Mouse (Mus musculus): Measurements from ENCODE around the gene Magi1. TPM values are rescaled to one million over a fixed set of nuclear protein-coding genes. Genes with fewer than 3 reads are reported as not detected.

The Magi1 gene
- polyA plus RNA-seq, 1 experiment, result 158 TPM

GRCm38 (mm10) chr6:93716686-93717625 is 566.8 kb downstream of the Magi1 start:
- H3K4me3 ChIP-seq (ENCODE audit: insufficient read depth, low read depth, low read length), result peak overlapping the region; percentile 41
- TF ChIP-seq CTCF (IDR thresholded peaks at IDR 0.05; ENCODE audit: insufficient read depth, low read depth, low read length), result no peak
- no peak for TF ChIP-seq POLR2A (IDR thresholded peaks at IDR 0.05; ENCODE audit: insufficient read depth, low read depth, low read length)
- peaks cover 22% of the 10 kb centered on the region for H3K4me1 ChIP-seq (ENCODE audit: control insufficient read depth, insufficient read depth, low read length)
- WGBS, result 14% methylated on average over 24 of the region's 24 CpGs
- H3K27ac ChIP-seq (ENCODE audit: insufficient read depth, low read depth, low read length), result no peak overlapping the region

- WGBS, result 33% methylated on average over 24 of the region's 24 CpGs
- H3K4me3 ChIP-seq (ENCODE audit: insufficient read depth, low read depth, low read length), result peak overlapping the region; percentile 16
- H3K27ac ChIP-seq (ENCODE audit: insufficient read depth, low read depth, low read length), result peak overlapping the region; percentile 18; the same call in 1 of the 2 replicates
- no peak for TF ChIP-seq POLR2A (IDR thresholded peaks at IDR 0.05; ENCODE audit: insufficient read depth, low read depth, low read length)
- TF ChIP-seq CTCF (IDR thresholded peaks at IDR 0.05; ENCODE audit: insufficient read depth, low read depth, low read length), result no peak
- peaks cover 22% of the 10 kb centered on the region for H3K4me1 ChIP-seq (ENCODE audit: control insufficient read depth, insufficient read depth, low read length)
Measured at GRCm38 (mm10) chr6:93715181-93716180, 568.2 kb downstream of the Magi1 start.

GRCm38 (mm10) chr6:93704350-93704749 is 579.4 kb downstream of the Magi1 start:
- no peak for TF ChIP-seq CTCF (IDR thresholded peaks at IDR 0.05; ENCODE audit: insufficient read depth, low read depth, low read length)
- no peak for TF ChIP-seq POLR2A (IDR thresholded peaks at IDR 0.05; ENCODE audit: insufficient read depth, low read depth, low read length)
- peaks cover 6% of the 10 kb centered on the region; the same call in 1 of the 2 replicates for H3K4me1 ChIP-seq (ENCODE audit: control insufficient read depth, insufficient read depth, low read length)
- H3K4me3 ChIP-seq (ENCODE audit: insufficient read depth, low read depth, low read length), result no peak overlapping the region
- WGBS, result 69% methylated on average over 5 of the region's 5 CpGs
- H3K27ac ChIP-seq (ENCODE audit: insufficient read depth, low read depth, low read length), result no peak overlapping the region

- H3K4me1 ChIP-seq (ENCODE audit: control insufficient read depth, insufficient read depth, low read length), result peaks cover 10% of the 10 kb centered on the region
- no peak overlapping the region for H3K4me3 ChIP-seq (ENCODE audit: insufficient read depth, low read depth, low read length)
- no peak for TF ChIP-seq POLR2A (IDR thresholded peaks at IDR 0.05; ENCODE audit: insufficient read depth, low read depth, low read length)
- TF ChIP-seq CTCF (IDR thresholded peaks at IDR 0.05; ENCODE audit: insufficient read depth, low read depth, low read length), result no peak
- no peak overlapping the region for H3K27ac ChIP-seq (ENCODE audit: insufficient read depth, low read depth, low read length)
- 68% methylated on average over 13 of the region's 13 CpGs for WGBS
Measured at GRCm38 (mm10) chr6:93699436-93699835, 584.3 kb downstream of the Magi1 start.

DNA sequence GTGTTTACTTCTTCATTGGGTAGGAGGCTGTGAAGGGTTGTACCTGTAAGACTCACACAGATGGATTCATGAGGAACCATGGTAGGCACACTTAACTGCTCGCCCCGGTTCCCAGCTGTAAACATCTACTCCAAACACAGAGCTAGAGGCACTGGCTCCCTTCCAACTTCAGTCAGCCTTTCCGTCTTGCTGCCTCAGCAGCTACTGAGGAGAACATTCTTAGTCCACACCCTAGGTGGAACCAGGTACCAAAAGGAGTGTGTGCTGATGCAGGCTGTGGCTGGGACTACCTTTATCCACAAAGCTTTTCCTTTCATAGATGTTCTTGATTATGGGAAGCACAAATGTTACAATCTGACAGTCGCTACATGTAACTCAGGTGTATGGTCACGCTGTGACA is 585.8 kb downstream of the Magi1 start:
- no peak overlapping the region for H3K4me3 ChIP-seq (ENCODE audit: insufficient read depth, low read depth, low read length)
- no peak overlapping the region for H3K27ac ChIP-seq (ENCODE audit: insufficient read depth, low read depth, low read length)
- H3K4me1 ChIP-seq (ENCODE audit: control insufficient read depth, insufficient read depth, low read length), result peaks cover 10% of the 10 kb centered on the region
- no peak for TF ChIP-seq POLR2A (IDR thresholded peaks at IDR 0.05; ENCODE audit: insufficient read depth, low read depth, low read length)
- no peak for TF ChIP-seq CTCF (IDR thresholded peaks at IDR 0.05; ENCODE audit: insufficient read depth, low read depth, low read length)
- WGBS, result 57% methylated on average over 5 of the region's 5 CpGs

DNA sequence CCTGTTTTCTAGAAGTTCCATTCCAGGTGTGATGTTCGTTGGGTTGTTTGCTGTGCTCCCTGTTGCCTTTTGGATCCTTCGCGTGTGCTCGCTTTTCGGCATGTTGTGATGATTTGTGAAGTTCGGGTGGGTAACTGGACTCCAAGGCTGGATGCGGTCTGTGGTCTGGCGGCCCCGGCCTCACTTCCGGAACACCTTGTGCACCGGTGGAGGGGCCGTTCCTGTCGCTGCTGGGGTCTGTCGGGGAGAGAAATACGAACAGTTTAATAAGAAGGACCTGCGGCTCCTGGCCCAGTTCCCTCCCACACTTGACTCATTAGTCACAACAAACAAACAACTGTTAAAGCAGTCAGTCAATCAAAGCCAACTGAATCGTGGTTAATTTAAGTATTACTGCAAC is 605.0 kb downstream of the Magi1 start:
- Histone ChIP-seq H3K4me1 (ENCODE audit: control insufficient read depth, insufficient read depth, low read length) (no peaks in the 10 kb centered on the region), H3K27ac (ENCODE audit: insufficient read depth, low read depth, low read length) (no peak overlapping the region), H3K4me3 (ENCODE audit: insufficient read depth, low read depth, low read length) (no peak overlapping the region)
- 79% methylated on average over 17 of the region's 17 CpGs for WGBS
- TF ChIP-seq POLR2A (IDR thresholded peaks at IDR 0.05; ENCODE audit: insufficient read depth, low read depth, low read length) (no peak), CTCF (IDR thresholded peaks at IDR 0.05; ENCODE audit: insufficient read depth, low read depth, low read length) (no peak)

DNA sequence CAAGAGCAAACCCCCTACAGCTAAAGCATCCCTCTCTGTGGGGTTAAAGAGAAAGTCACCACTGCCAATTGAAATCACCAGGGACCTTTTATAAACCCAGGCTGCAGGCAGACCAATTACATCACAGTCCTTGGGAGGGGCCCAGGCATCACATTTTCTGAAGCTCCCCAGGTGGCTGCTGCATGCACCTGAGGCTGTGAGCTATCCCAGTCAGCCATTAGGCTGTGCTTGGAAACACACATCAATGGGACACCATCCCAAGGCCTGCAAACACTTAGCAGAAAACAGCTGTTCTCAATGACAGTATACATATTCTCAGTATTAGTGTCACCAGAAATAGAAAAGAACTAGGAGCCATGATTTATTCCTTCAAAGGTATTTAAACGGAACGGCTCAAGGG is 617.0 kb downstream of the Magi1 start:
- H3K27ac ChIP-seq (ENCODE audit: insufficient read depth, low read depth, low read length), result no peak overlapping the region
- H3K4me3 ChIP-seq (ENCODE audit: insufficient read depth, low read depth, low read length), result no peak overlapping the region
- 40% methylated on average over 2 of the region's 2 CpGs for WGBS
- no peaks in the 10 kb centered on the region for H3K4me1 ChIP-seq (ENCODE audit: control insufficient read depth, insufficient read depth, low read length)
- TF ChIP-seq POLR2A (IDR thresholded peaks at IDR 0.05; ENCODE audit: insufficient read depth, low read depth, low read length) (no peak), CTCF (IDR thresholded peaks at IDR 0.05; ENCODE audit: insufficient read depth, low read depth, low read length) (no peak)

DNA sequence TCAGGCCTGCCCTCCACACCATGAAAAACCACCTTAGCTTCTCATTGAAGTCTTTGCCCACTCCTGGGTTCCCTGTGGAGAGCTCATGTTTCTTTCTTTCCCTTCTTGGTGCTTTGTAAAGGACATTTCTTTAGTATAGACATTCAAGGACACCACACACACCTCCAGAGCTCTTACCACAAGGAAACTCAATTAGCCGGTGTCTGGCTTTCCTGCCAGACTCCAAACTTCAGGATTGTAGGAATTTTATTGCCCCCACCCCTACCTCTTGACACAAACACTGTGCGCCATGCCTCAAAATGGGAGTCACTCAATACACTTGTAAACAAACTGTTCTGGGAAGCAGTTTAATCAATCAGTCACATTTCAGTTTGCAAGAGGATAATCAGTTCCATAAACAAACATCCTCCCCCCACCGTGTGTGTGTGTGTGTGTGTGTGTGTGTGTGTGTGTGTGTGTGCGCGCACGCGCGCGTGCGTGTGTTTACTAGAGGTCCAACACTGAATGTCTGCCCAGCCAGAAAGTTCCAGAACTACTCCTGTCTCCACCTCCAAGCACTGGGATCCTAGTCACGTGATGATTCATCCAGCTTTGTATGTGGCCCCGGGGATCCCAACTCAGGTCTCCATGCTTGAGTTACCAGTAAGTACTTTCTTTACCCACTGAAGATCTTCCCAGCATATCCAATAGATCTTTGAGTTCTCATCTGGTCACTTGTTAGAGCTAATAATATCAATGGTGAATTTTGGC is 618.5 kb downstream of the Magi1 start:
- WGBS, result 94% methylated on average over 12 of the region's 12 CpGs
- Histone ChIP-seq H3K27ac (ENCODE audit: insufficient read depth, low read depth, low read length) (no peak overlapping the region), H3K4me1 (ENCODE audit: control insufficient read depth, insufficient read depth, low read length) (0 out of 2 replicates have a peak, but pooled peaks cover 3% of the 10 kb centered on the region), H3K4me3 (ENCODE audit: insufficient read depth, low read depth, low read length) (no peak overlapping the region)
- no peak for TF ChIP-seq CTCF (IDR thresholded peaks at IDR 0.05; ENCODE audit: insufficient read depth, low read depth, low read length)
- TF ChIP-seq POLR2A (IDR thresholded peaks at IDR 0.05; ENCODE audit: insufficient read depth, low read depth, low read length), result no peak

All from olfactory bulb, adult 2 months (tissue).